Mouse (Mus musculus) pancreas, adult 10 weeks (tissue): Measurements from ENCODE around the gene Rrbp1. TPM values are rescaled to one million over a fixed set of nuclear protein-coding genes. Genes with fewer than 3 reads are reported as not detected.

Experiments
- polyA plus RNA-seq: library from polyadenylated mRNA; stranded (reverse); fragments of 350-450 nt; fragmentation: Illumina TruSeq; extraction: RNeasy Lipid Tissue Mini Kit (QIAGEN cat#74804); gene quantifications from one replicate; pipeline ENCODE4 v1.2.3, GENCODE M21; 2015; ENCODE audit warnings: low read depth, low replicate concordance; ENCODE audit not compliant: insufficient read depth

Gene Rrbp1
- polyA plus RNA-seq, result 379 TPM

GRCm38 (mm10) chr2:144011080-144011551, at the start of gene Rrbp1:
Rrbp1 (minus strand) TSS chr2:144011263.

GRCm38 (mm10) chr2:144032664-144033063, 21.6 kb upstream of the Rrbp1 start, which contains the start of gene Banf2:
Banf2 (plus strand) TSS chr2:144033059.

GRCm38 (mm10) chr2:143914760-143915599, 96.1 kb downstream of the Rrbp1 start, which contains the start of gene Dstn:
Dstn (plus strand) TSS chr2:143915320.

Other genes with a start within 250 kb of the Rrbp1 start
- gene Bfsp1, start 148.1 kb downstream of the Rrbp1 start, polyA plus RNA-seq, result not detected
- gene Dstn, start 95.9 kb downstream of the Rrbp1 start, polyA plus RNA-seq, result 78.6 TPM
- gene Banf2, start 21.8 kb upstream of the Rrbp1 start, polyA plus RNA-seq, result not detected